Mouse (Mus musculus): ENCODE data around the gene Tas1r3. TPM values are rescaled to one million over a fixed set of nuclear protein-coding genes. Genes with fewer than 3 reads are reported as not detected.

The Tas1r3 gene
- total and polyA plus RNA-seq, 2 experiments = 0.35 to 0.37 TPM

DNA sequence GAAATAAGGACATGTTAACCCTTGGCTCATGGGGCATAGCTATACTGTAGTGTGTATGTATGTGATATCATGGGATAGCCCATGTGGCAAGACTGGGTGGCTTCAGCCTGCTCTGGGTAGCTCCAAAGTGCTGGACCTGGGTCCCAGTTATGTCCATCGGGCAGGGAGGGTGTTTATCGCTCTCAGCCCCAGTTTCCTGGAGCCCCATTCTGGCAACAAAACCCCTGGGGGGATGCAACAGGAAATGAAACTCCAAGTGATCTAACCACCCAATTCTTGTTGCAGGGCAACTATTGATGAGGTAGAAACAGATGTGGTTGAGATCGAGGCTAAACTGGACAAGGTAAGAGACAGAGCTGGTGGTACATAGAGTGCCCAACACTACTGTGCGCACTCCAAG lies 32.7 kb upstream of the Tas1r3 start:
- H3K79me2 ChIP-seq (ENCODE audit: control insufficient read depth, insufficient read depth, low read length) = peaks cover 8% of the 10 kb centered on the region; the same call in 1 of the 2 replicates
- no peaks in the 10 kb centered on the region for H3K27me3 ChIP-seq (ENCODE audit: control insufficient read depth, insufficient read depth, low read length)
- TF ChIP-seq CTCF (IDR thresholded peaks at IDR 0.05; ENCODE audit: low read depth, low read length) (no peak), POLR2A (IDR thresholded peaks at IDR 0.05; ENCODE audit: extremely low read depth, insufficient read depth, low read length) (no peak)
- 89% methylated on average over 4 of the region's 4 CpGs for WGBS
- H3K36me3 ChIP-seq (ENCODE audit: control insufficient read depth, insufficient read depth, low read length) = no peaks in the 10 kb centered on the region
- H3K4me1 ChIP-seq (ENCODE audit: control insufficient read depth, insufficient read depth, low read length) = peaks cover 3% of the 10 kb centered on the region; the same call in 1 of the 2 replicates
- no peak overlapping the region for H3K27ac ChIP-seq (replicated peaks; ENCODE audit: insufficient read depth, low read depth, low read length)
- no peak overlapping the region for H3K9ac ChIP-seq (ENCODE audit: low read depth, low read length)
- H3K4me3 ChIP-seq (ENCODE audit: insufficient read depth, low read depth, low read length) = no peak overlapping the region
- DNase-seq (ENCODE audit: extremely low read depth, low read depth, low spot score) = no peak

DNA sequence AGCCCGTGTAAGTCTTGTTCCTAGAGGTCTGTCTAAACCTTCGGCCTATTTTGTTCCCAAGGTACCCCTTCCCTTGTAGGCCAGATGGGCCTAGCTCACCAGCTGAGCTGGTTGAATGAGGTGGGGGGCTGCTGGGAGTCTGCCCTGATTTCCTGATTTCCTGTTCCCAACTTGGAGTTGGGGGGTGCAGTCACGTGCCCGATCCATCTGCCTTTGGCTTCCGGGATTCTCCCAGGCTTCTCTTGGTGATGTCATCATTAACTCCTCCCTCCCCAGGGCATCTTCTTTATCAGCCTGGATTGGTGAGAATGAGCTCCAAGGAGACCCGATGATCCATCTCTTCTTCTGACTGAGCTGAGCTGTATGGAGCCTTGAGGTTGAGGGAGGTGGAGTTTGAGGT lies 32.1 kb upstream of the Tas1r3 start:
- Histone ChIP-seq H3K9ac (ENCODE audit: low read depth, low read length) (peak overlapping the region; percentile 56), H3K36me3 (ENCODE audit: control insufficient read depth, insufficient read depth, low read length) (no peaks in the 10 kb centered on the region), H3K27me3 (ENCODE audit: control insufficient read depth, insufficient read depth, low read length) (no peaks in the 10 kb centered on the region), H3K4me3 (ENCODE audit: insufficient read depth, low read depth, low read length) (peak overlapping the region; percentile 23; the same call in 1 of the 2 replicates), H3K79me2 (ENCODE audit: control insufficient read depth, insufficient read depth, low read length) (peaks cover 8% of the 10 kb centered on the region; the same call in 1 of the 2 replicates), H3K27ac (replicated peaks; ENCODE audit: insufficient read depth, low read depth, low read length) (peak overlapping the region; percentile 54), H3K4me1 (ENCODE audit: control insufficient read depth, insufficient read depth, low read length) (peaks cover 3% of the 10 kb centered on the region; the same call in 1 of the 2 replicates)
- 59% methylated on average over 6 of the region's 6 CpGs for WGBS
- TF ChIP-seq POLR2A (IDR thresholded peaks at IDR 0.05; ENCODE audit: extremely low read depth, insufficient read depth, low read length) (no peak), CTCF (IDR thresholded peaks at IDR 0.05; ENCODE audit: low read depth, low read length) (no peak)
- no peak for DNase-seq (ENCODE audit: extremely low read depth, low read depth, low spot score)

- no peak for DNase-seq (ENCODE audit: extremely low read depth, low read depth, low spot score)
- H3K4me1 ChIP-seq (ENCODE audit: control insufficient read depth, insufficient read depth, low read length) = peaks cover 3% of the 10 kb centered on the region; the same call in 1 of the 2 replicates
- 61% methylated on average over 8 of the region's 8 CpGs for WGBS
- H3K79me2 ChIP-seq (ENCODE audit: control insufficient read depth, insufficient read depth, low read length) = peaks cover 8% of the 10 kb centered on the region; the same call in 1 of the 2 replicates
- TF ChIP-seq CTCF (IDR thresholded peaks at IDR 0.05; ENCODE audit: low read depth, low read length) = no peak
- TF ChIP-seq POLR2A (IDR thresholded peaks at IDR 0.05; ENCODE audit: extremely low read depth, insufficient read depth, low read length) = no peak
- H3K27me3 ChIP-seq (ENCODE audit: control insufficient read depth, insufficient read depth, low read length) = no peaks in the 10 kb centered on the region
- H3K27ac ChIP-seq (replicated peaks; ENCODE audit: insufficient read depth, low read depth, low read length) = peak overlapping the region; percentile 17; the same call in 1 of the 2 replicates
- peak overlapping the region; percentile 18; the same call in 1 of the 2 replicates for H3K4me3 ChIP-seq (ENCODE audit: insufficient read depth, low read depth, low read length)
- H3K36me3 ChIP-seq (ENCODE audit: control insufficient read depth, insufficient read depth, low read length) = no peaks in the 10 kb centered on the region
- peak overlapping the region; percentile 47; the same call in 1 of the 2 replicates for H3K9ac ChIP-seq (ENCODE audit: low read depth, low read length)
Measured at GRCm38 (mm10) chr4:155894311-155894881, 31.2 kb upstream of the Tas1r3 start.

- TF ChIP-seq CTCF (IDR thresholded peaks at IDR 0.05; ENCODE audit: low read depth, low read length) = no peak
- no peak for TF ChIP-seq POLR2A (IDR thresholded peaks at IDR 0.05; ENCODE audit: extremely low read depth, insufficient read depth, low read length)
- Histone ChIP-seq H3K9ac (ENCODE audit: low read depth, low read length) (0 out of 2 replicates have a peak overlapping the region, but pooled peaks have one; percentile 2), H3K4me1 (ENCODE audit: control insufficient read depth, insufficient read depth, low read length) (peaks cover 3% of the 10 kb centered on the region; the same call in 1 of the 2 replicates), H3K36me3 (ENCODE audit: control insufficient read depth, insufficient read depth, low read length) (no peaks in the 10 kb centered on the region; the same call in 1 of the 2 replicates), H3K79me2 (ENCODE audit: control insufficient read depth, insufficient read depth, low read length) (peaks cover 8% of the 10 kb centered on the region; the same call in 1 of the 2 replicates), H3K27ac (replicated peaks; ENCODE audit: insufficient read depth, low read depth, low read length) (no peak overlapping the region), H3K4me3 (ENCODE audit: insufficient read depth, low read depth, low read length) (no peak overlapping the region), H3K27me3 (ENCODE audit: control insufficient read depth, insufficient read depth, low read length) (no peaks in the 10 kb centered on the region)
- DNase-seq (ENCODE audit: extremely low read depth, low read depth, low spot score) = no peak
- WGBS = 78% methylated on average over 8 of the region's 8 CpGs
Measured at GRCm38 (mm10) chr4:155893212-155893690, 30.1 kb upstream of the Tas1r3 start.

GRCm38 (mm10) chr4:155892438-155893211 lies 29.5 kb upstream of the Tas1r3 start:
- WGBS = 8% methylated on average over 37 of the region's 37 CpGs
- H3K36me3 ChIP-seq (ENCODE audit: control insufficient read depth, insufficient read depth, low read length) = no peaks in the 10 kb centered on the region; the same call in 1 of the 2 replicates
- H3K4me3 ChIP-seq (ENCODE audit: insufficient read depth, low read depth, low read length) = peak overlapping the region; percentile 87
- peak overlapping the region; percentile 90 for H3K9ac ChIP-seq (ENCODE audit: low read depth, low read length)
- TF ChIP-seq POLR2A (IDR thresholded peaks at IDR 0.05; ENCODE audit: extremely low read depth, insufficient read depth, low read length) (no peak), CTCF (IDR thresholded peaks at IDR 0.05; ENCODE audit: low read depth, low read length) (no peak)
- no peaks in the 10 kb centered on the region for H3K27me3 ChIP-seq (ENCODE audit: control insufficient read depth, insufficient read depth, low read length)
- peak overlapping the region; percentile 20; the same call in 1 of the 2 replicates for H3K27ac ChIP-seq (replicated peaks; ENCODE audit: insufficient read depth, low read depth, low read length)
- H3K4me1 ChIP-seq (ENCODE audit: control insufficient read depth, insufficient read depth, low read length) = peaks cover 3% of the 10 kb centered on the region; the same call in 1 of the 2 replicates
- peaks cover 8% of the 10 kb centered on the region; the same call in 1 of the 2 replicates for H3K79me2 ChIP-seq (ENCODE audit: control insufficient read depth, insufficient read depth, low read length)
- no peak for DNase-seq (ENCODE audit: extremely low read depth, low read depth, low spot score)
